Mouse (Mus musculus): ENCODE measurements around the gene Vsnl1. TPM values are rescaled to one million over a fixed set of nuclear protein-coding genes. Genes with fewer than 3 reads are reported as not detected.

Vsnl1 gene
- polyA plus RNA-seq, 1 experiment = not detected

Small RNA genes lying within 50 kb of the gene (microRNA-seq; reads per million reads assigned to microRNA genes)
- gene Mir7675 (ENCODE audit: borderline microRNAs expressed) = 0.80 reads per million, percentile 17 among the genes with 10 or more reads in this experiment

Other genes starting within 250 kb of the Vsnl1 start
- not detected for gene Msgn1, start 227.6 kb downstream of the Vsnl1 start, polyA plus RNA-seq (2012; fragmentation: generic; extraction: Trizol)
- gene Gen1, start 170.8 kb downstream of the Vsnl1 start, polyA plus RNA-seq (2012; fragmentation: generic; extraction: Trizol) = 6.2 TPM
- gene Smc6, start 170.7 kb downstream of the Vsnl1 start, polyA plus RNA-seq (2012; fragmentation: generic; extraction: Trizol) = 15.2 TPM
- 0.01 TPM for gene Rad51ap2, start 19.5 kb upstream of the Vsnl1 start, polyA plus RNA-seq (2012; fragmentation: generic; extraction: Trizol)

Measured in C2C12 (cell line).